Mouse (Mus musculus) hindbrain, postnatal 0 days (tissue): ENCODE measurements at regions not wholly inside any gene's neighbourhood (a gene's known extent, or its start where the extent isn't known, plus 50 kb on each side); places are given as distances from the start of the nearest gene placed in this dataset.
"Not testable (repeated sequence)": the region's sequence is repeated elsewhere in the genome, so short reads cannot be mapped to it uniquely, and the experiment has no call there.

Experiments used
- ATAC-seq: fragments of 200-750 bp; cut with Nextera tagmentation; 2 replicates; pipeline ENCODE4 v1.8.0; 2017; ENCODE audit warnings: mild to moderate bottlenecking, moderate TSS enrichment, moderate library complexity
- DNase-seq: peaks from one replicate; pipeline ENCODE4 v3.0.0-alpha.2; 2015; ENCODE audit warnings: low spot score
- H3K27ac ChIP-seq: fragments of 300-500 bp; sonication (generic); 2 replicates; pipeline ENCODE4 v1.5.1; 2014; ENCODE audit warnings: mild to moderate bottlenecking
- H3K27me3 ChIP-seq: fragments of 300-500 bp; sonication (generic); 2 replicates; pipeline ENCODE4 v1.6.1; 2014; ENCODE audit warnings: low read length, mixed read lengths; ENCODE audit not compliant: insufficient read depth
- H3K36me3 ChIP-seq: fragments of 300-500 bp; sonication (generic); 2 replicates; pipeline ENCODE4 v1.6.1; 2014; ENCODE audit warnings: low read length, mixed read lengths; ENCODE audit not compliant: insufficient read depth
- H3K4me1 ChIP-seq: fragments of 300-500 bp; sonication (generic); 2 replicates; pipeline ENCODE4 v1.6.1; 2014; ENCODE audit warnings: antibody characterized with exemption, low read length, mixed read lengths; ENCODE audit not compliant: insufficient read depth
- H3K4me2 ChIP-seq: fragments of 300-500 bp; sonication (generic); 2 replicates; pipeline ENCODE4 v1.6.1; 2014; ENCODE audit warnings: low read depth, mild to moderate bottlenecking, low read length, moderate library complexity, mixed read lengths
- H3K4me3 ChIP-seq: fragments of 300-500 bp; sonication (generic); 2 replicates; pipeline ENCODE4 v1.5.1; 2014; ENCODE audit warnings: low read length
- H3K9ac ChIP-seq: fragments of 300-500 bp; sonication (generic); replicated peaks from 2 replicates; pipeline ENCODE4 v1.6.1; 2014; ENCODE audit warnings: mild to moderate bottlenecking, low read length, moderate library complexity, mixed read lengths
- H3K9me3 ChIP-seq: fragments of 300-500 bp; sonication (generic); 2 replicates; pipeline ENCODE4 v1.6.1; 2016; ENCODE audit warnings: low read length, mixed read lengths
- CTCF ChIP-seq: IDR thresholded peaks from 2 replicates; pipeline ENCODE4 v1.5.1; 2016; ENCODE audit warnings: antibody characterized with exemption, control low read depth, low read depth
- WGBS: fragments of 180-500 bp; shearing (Covaris S2); extraction: QIAGEN DNeasy Blood & Tissue Kit; methylation state at CpG from one replicate; pipeline ENCODE4 v1.1.7; 2014; 5-methylcytosine and 5-hydroxymethylcytosine counted together

- Histone ChIP-seq H3K4me2 (no peak overlapping the region), H3K36me3 (no peaks in the 10 kb centered on the region), H3K4me3 (no peak overlapping the region), H3K4me1 (no peaks in the 10 kb centered on the region), H3K9me3 (no peaks in the 10 kb centered on the region), H3K9ac (no peak overlapping the region), H3K27me3 (no peaks in the 10 kb centered on the region), H3K27ac (no peak overlapping the region)
- no peak for TF ChIP-seq CTCF
- DNase-seq (no peak), ATAC-seq (no peak)
- 74% methylated on average over 4 of the region's 4 CpGs for WGBS
These were observed 295.0 kb downstream of the 4933412E24Rik start for GRCm38 (mm10) chr15:59721420-59721819.

GRCm38 (mm10) chr15:59721018-59721417 is 295.4 kb downstream of the 4933412E24Rik start:
- no peak overlapping the region for H3K9ac ChIP-seq
- H3K4me2 ChIP-seq, result no peak overlapping the region
- 72% methylated on average over 6 of the region's 6 CpGs for WGBS
- TF ChIP-seq CTCF, result no peak
- H3K9me3 ChIP-seq, result no peaks in the 10 kb centered on the region
- no peaks in the 10 kb centered on the region for H3K36me3 ChIP-seq
- no peak overlapping the region for H3K27ac ChIP-seq
- no peak overlapping the region for H3K4me3 ChIP-seq
- ATAC-seq (no peak), DNase-seq (no peak)
- no peaks in the 10 kb centered on the region for H3K27me3 ChIP-seq
- no peaks in the 10 kb centered on the region for H3K4me1 ChIP-seq

- WGBS, result 95% methylated on average over 6 of the region's 6 CpGs
- H3K9me3 ChIP-seq, result no peaks in the 10 kb centered on the region
- no peaks in the 10 kb centered on the region for H3K4me1 ChIP-seq
- DNase-seq, result no peak
- no peak overlapping the region for H3K27ac ChIP-seq
- H3K36me3 ChIP-seq, result no peaks in the 10 kb centered on the region
- no peak overlapping the region for H3K4me3 ChIP-seq
- no peak overlapping the region for H3K9ac ChIP-seq
- ATAC-seq, result no peak
- no peak overlapping the region for H3K4me2 ChIP-seq
- TF ChIP-seq CTCF, result no peak
- no peaks in the 10 kb centered on the region for H3K27me3 ChIP-seq
These were observed 296.3 kb downstream of the 4933412E24Rik start for GRCm38 (mm10) chr15:59720149-59720548.

DNA sequence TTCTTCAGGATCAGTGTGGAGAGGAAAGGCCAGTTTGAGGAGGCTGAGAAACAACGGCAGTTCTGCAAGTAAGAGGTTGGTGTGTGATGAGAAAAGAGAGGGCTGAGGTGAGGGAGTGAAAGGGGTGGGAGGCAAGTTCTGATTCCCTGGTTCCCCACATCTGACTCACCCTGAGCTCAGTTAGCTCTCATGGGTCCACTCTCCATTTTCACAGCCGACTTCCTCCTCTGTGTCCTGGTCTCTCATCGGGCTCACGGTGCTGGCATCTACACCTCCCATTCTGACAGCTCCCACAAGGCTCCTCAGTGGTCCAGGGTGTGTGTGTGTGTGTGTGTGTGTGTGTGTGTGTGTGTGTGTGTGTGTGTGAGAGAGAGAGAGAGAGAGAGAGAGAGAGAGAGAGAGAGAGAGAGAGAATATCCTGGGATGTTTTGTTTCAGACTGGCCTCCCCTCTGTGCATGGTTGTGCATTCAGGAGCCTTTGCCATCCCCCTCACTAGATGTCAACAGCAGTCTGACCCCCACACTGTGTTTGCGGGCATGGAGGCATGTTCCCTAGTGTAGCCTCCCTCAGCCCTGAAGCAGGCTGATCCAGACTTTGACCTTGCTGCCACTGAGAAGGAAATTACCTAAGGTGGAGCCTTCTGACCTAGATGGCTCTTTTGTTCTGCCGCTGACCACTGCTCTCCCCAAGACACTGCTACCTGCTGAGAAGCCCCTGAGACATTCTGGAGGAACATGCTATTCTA is 296.9 kb downstream of the 4933412E24Rik start:
- not testable (repeated sequence) for H3K4me3 ChIP-seq

DNA sequence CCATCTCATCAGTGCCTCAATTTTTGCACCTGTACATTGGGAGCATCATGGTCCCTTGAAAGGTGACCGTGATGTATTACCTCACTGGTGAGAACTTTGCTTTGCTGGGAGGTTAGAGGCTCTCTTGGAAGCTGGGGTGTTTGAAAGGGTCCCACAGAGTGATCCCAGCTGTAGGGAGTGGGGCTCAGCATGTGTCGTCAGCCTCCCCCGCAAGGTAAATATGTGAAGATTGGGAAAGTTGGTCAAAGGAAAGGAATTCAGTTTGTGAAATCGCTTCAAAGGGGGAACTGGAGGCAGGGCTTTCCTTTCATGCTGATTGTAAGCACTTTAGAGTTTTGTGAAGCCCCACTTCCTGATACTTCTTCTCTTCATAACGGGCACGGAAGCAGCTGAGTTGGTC is 299.5 kb downstream of the 4933412E24Rik start:
- Histone ChIP-seq H3K4me2 (no peak overlapping the region), H3K36me3 (no peaks in the 10 kb centered on the region), H3K4me3 (no peak overlapping the region), H3K9ac (no peak overlapping the region), H3K9me3 (no peaks in the 10 kb centered on the region), H3K27me3 (no peaks in the 10 kb centered on the region), H3K4me1 (no peaks in the 10 kb centered on the region), H3K27ac (no peak overlapping the region)
- DNase-seq, result no peak
- no peak for ATAC-seq
- TF ChIP-seq CTCF, result no peak
- 73% methylated on average over 6 of the region's 6 CpGs for WGBS

More for the DNA sequence above, 296.9 kb downstream of the 4933412E24Rik start:
- not testable (repeated sequence) for H3K4me2 ChIP-seq, DNase-seq, H3K36me3 ChIP-seq, H3K27ac ChIP-seq, ATAC-seq, H3K27me3 ChIP-seq, H3K9me3 ChIP-seq, H3K4me1 ChIP-seq, H3K9ac ChIP-seq
- WGBS, result 70% methylated on average over 6 of the region's 6 CpGs

- Histone ChIP-seq H3K9ac (no peak overlapping the region), H3K27me3 (no peaks in the 10 kb centered on the region), H3K36me3 (no peaks in the 10 kb centered on the region), H3K27ac (no peak overlapping the region), H3K4me3 (no peak overlapping the region), H3K4me2 (no peak overlapping the region), H3K9me3 (no peaks in the 10 kb centered on the region), H3K4me1 (no peaks in the 10 kb centered on the region)
- ATAC-seq (no peak), DNase-seq (no peak)
- 89% methylated on average over 3 of the region's 3 CpGs for WGBS
- TF ChIP-seq CTCF, result no peak
These were observed 300.5 kb downstream of the 4933412E24Rik start for GRCm38 (mm10) chr15:59715951-59716350.

DNA sequence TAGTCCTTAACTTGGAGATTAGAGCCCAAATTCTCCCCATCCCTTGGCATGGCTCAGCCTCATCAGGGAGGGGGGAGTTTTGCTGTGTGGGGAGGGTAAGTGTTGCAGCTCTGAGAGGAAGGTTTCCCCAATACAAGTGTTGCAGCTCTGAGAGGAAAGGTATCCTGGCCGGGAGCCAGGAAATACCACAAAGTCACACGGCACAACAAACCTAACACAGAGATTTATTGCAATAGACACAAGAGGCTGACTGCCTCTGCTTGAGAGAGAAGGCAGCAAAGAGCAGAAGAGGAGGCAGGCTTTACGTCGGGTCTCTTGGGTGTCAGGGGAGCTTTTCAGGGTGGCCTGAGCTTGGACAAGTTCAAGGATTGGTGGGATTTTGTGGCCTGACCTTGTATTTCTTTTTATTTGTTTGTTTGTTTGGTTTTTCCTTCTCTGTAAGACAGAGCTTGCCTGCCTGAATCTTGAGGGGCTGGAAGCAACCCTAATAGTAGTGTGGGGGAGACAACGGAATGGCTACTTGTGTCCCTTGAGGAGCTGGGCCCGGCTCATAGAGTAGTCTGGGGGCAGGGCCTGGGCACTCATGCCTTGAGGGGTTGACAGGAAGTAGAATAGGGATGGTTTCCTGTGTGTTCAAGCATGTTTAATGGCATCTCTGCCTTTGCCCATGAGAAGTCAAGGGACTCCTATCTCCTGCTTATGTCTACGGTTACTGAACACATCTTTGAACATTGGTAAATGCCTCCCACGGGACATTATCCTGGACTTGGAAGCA is 302.3 kb downstream of the 4933412E24Rik start:
- no peaks in the 10 kb centered on the region for H3K9me3 ChIP-seq
- H3K4me3 ChIP-seq, result no peak overlapping the region
- DNase-seq, result no peak
- ATAC-seq, result no peak
- H3K4me2 ChIP-seq, result no peak overlapping the region
- H3K4me1 ChIP-seq, result no peaks in the 10 kb centered on the region
- H3K27me3 ChIP-seq, result no peaks in the 10 kb centered on the region
- no peak for TF ChIP-seq CTCF
- no peak overlapping the region for H3K9ac ChIP-seq
- no peaks in the 10 kb centered on the region for H3K36me3 ChIP-seq
- no peak overlapping the region for H3K27ac ChIP-seq
- WGBS, result 76% methylated on average over 8 of the region's 8 CpGs
